Mouse (Mus musculus) R1 (cell line): ENCODE measurements around the gene Rimbp2.
A peak's percentile ranks its signal among the peaks of the same experiment; 100 is the strongest.

ENCODE experiments used
- DNase-seq: peaks from one replicate; pipeline ENCODE4 v3.0.0-alpha.2; 2018; ENCODE audit warnings: low read depth, low spot score

Rimbp2 gene

DNA sequence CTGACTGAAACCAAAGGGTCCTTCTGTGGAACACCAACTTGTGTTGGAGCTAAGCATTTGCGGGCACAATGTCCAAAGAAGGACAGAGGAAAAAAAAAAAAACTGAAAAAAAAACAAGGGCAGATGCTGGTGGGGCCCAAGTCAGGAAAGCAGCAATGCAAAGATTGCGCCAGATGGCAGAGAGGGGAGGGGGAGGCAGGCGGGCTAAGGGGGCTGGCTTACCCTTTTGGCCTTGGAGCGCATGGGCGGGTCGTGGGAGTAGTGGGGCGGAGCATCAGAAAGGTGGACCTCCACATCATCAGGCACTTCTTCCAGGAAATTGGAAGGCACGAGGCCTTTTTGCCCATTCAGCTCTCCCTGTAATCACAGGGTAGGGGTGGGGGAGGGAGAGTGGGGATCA lies 192.2 kb downstream of the Rimbp2 start:
- DNase-seq: no peak

DNA sequence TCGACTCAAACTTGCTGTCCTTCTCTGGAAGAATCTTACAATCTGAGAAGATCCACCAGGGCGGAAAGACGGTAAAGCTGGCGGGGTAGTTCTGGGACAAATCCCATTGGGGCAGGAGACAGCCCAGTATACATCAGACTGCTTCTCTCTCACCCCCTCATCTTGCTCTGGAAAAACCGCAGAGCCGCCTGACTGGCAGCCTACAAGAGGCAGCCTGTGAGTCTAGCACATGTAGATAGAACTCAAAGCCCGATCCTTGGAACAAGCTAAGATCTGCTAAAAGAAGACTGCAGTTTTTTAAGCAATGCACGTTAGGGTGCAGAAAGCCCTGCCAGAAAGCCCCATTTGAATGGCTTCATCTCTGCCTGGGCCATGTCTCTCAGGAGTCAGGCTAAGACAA lies 207.0 kb downstream of the Rimbp2 start:
- no peak for DNase-seq

DNA sequence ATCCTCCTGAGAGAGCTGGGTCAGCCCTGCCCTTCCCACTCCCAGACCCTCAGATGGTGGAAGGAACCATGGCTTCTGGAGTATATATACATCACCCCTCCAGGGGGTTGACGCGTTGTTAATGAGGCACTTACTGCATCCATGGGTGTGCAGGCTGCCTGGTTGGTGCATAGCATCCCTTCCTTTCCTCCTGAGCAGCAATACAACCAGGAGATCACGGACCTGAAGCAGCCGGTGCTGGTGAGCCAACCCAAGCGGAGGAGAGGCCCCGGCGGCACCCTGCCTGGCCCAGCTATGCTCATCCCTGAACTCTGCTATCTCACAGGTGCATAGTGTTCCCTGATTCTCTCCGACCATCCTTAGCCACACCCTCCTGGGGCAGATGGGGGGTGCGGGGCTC lies 208.1 kb downstream of the Rimbp2 start:
- no peak for DNase-seq

DNA sequence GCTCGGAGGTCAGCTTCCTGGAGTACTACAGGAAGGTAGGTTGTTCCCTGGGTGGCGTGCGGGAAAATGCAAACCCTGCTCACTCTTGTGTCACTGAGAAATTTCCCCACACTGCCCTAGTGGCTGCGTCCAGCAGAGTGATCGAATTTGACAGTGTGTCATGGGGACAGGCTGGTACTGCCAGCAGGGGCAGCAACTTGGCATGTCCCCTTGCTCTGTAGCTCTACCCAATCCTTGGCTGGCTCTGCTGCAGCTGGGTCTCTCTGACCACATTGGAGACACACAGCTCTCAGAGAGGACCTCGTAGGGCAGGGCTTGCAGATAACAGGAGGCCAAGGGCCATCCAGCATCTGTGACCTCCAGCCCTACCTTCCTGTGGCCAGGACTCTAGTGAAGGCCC lies 208.9 kb downstream of the Rimbp2 start:
- no peak for DNase-seq

DNA sequence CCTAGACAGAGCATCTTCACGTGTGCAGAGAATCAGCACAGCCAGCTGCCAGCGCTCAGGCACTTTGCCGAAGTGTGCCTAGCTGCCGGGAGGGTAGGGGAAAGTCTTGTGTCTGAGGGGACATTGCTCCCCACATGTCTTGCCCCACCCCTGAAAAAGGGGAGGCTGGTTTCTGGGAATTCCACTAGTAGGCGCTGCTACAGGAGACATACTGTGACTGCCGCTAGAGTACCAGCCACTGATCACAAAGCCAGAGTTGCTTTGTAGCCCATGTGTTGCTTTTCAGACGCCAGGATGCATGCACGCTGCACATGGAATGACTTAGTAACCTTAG lies 213.5 kb downstream of the Rimbp2 start:
- DNase-seq: peak; percentile 55

DNA sequence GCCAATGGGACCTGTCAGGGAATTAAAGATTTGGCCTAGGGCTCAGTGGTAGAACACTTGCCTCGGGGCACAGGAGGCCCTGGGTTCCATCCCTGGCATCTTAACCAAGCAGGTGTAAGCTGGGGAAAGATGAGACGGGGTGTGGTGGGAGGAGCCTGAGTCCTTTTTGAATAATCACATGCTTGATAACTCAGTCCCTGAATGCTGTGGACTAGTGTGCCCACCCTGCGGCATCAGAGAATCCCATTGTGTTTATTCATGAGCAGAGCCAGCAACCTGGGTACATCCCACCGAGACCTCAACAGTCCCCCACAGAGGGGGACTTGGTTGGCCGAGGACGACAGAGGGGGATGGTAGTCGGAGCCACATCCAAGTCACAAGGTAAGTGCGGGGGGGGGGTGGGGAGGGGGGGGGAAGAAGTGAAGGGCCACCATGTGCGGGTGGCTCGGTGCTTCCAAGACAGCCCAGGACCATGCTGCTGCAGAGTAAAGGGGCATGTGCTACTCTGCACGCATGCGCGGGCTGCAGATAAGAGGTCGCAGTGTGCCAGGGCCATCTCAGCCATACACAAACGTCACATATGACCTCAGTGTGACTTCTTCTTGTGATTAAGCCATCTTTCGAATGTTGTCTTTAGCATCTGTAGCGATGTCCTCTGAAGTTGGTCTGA lies 214.0 kb downstream of the Rimbp2 start:
- DNase-seq: no peak

DNA sequence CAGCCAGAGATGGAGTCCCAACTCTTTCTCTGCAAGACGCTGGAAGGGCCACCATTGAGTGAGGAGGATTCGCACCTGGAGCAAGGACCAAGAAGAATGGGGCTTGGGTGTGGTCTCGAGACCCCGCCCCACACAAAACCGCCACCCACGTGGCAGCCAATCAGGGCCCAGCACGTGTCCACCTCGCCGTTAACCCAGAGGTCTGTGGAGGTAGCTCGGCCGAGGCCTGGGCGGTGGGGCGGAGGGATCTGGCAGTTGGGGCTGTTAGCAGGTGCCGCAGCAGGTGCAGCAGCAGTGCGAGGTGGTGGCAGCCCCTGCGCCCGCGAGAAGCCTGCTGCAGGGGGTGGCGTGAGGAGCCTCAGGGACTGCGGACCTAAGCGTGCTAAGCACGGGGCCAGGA lies 217.4 kb downstream of the Rimbp2 start:
- DNase-seq: peak; percentile 40

DNA sequence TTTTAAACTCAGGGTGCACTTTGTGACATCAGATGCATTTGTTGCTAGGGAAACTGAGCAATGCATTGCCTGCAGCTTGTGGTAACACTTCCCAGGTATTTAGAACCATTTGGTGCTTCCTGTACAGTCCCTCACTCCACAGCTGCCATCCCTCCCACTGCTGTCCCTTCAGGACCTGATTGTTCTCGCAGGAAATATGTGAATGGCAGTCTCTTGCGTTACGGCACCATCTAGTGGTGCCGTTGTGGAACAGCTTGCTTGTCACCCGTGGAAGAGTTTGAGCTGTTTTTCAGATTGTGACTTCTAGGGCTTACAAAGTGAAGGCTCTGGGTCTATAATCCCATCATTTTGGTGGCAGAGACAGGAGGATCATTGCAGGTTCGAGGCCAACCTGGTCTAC lies 219.3 kb downstream of the Rimbp2 start:
- DNase-seq: peak; percentile 89

DNA sequence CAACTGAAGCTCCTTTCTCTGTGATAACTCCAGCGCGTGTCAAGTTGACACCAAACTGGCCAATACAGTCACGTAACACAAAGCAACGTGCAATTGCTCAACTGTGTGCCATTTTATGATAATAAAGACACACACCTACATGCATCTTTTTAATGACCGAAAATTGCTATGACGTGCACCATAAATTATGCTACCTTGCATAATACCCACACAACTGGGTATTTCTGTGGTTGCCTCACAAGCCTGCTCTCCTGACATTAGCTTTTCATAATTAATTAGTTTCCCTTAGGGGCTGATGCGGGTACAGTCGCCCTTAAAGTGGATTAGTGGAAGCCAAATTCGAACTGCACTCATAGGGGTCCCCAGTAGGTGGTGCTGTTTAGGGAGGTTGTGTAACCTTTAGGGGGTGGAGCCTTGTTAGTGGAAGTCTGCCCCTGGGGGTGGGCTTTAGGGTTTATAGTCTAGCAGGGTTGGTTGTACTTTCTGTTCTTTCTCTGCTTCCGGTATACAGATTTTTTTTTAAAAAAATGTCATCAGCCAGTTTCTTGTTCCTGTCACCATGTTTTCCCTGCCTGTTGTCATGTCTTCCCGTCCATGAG lies 220.8 kb downstream of the Rimbp2 start:
- DNase-seq: peak; percentile 93

DNA sequence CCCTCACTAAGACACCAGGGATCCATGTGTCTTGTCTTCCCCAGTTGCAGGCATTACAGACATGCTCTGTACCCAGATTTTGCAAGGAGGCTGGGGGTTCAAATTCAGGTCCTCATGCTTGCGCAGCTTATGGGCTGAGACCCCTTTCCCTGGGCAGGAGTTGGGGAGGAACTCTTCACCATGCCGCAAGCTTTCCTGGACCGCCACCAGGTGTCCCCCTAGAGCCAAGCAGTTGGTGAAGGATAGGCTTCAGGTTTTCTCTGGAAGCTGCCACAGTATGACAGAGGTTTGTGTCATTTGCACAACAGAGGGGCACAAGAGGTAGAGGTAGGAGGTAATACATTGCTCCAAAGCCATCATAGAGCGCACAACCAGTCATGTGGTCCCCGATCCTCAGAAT lies 222.7 kb downstream of the Rimbp2 start:
- peak; percentile 80 for DNase-seq

DNA sequence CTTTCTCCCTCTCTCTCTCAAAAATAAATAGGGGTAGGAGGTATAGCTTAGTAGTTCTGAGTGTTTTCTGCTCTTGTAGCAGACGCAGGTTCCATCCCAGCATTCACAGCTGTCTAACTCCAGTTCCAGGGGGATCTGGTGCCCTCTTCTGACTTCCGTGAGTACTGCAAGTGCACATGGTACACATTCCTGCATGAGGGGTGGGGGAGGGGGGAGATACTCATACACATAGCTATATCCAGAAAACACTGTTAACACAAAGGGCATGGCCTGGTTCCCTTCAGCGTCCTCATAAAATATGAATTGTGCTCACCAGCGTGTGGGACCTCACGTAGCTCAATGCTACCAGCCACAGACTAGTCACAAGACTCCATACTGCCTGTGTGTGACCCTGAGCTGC lies 223.9 kb downstream of the Rimbp2 start:
- peak; percentile 86 for DNase-seq

DNA sequence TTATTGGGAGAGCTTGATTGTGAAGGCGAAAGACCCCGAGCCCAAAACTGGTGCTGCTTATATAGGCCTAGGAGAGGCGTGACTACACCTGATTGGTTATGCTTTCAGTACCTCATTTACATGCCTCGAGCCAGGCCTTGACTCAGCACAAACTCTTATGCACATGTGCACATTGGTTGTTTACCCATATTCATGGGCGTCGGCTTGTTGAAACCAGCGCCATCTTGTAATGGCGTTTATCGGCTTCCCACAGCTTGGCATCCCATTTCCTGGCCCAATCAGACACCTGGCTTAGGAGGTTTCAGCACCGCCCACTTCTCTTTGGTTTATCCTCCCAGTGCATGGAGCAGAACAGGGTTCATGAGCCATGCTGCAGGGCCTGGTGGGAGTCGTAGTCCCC lies 232.8 kb downstream of the Rimbp2 start:
- DNase-seq: peak; percentile 69

DNA sequence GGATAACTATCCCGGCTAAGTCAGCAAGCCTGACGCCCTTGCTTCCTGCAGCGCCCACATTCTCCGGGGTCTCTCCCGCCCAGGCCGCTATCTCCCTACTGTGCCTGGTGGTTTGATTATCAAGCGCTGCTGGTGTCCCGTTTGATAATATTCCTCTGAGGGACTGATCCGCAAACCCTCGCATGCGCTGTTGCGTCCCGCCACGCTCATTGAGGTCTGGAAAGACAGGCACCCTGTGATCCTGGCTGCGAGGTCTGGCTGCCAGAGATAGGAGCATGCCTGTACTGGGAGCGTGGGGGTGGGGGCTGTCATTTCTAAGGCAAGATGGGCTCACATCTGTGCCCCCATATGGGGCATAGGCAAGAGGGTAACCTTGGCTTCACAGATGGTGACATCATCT lies 238.1 kb downstream of the Rimbp2 start:
- no peak for DNase-seq

DNA sequence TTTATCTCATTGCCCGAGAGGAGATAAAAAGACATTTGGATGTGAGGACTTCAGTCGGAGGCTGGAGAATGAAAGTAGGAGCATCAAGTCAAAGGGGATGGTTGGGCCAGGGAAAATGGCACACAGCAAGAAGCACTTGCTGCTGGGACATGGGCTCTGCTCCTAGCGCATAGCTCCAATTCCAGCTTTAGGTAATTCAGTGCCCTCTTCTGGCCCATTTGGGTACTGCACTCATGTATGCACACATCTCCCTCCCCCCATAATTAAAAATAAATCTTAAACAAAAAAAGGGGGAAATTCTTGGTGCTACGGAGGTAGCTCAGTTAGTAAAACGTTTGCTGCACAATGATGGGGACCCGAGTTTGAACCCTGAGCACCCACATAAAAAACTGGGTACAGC lies 241.4 kb downstream of the Rimbp2 start:
- DNase-seq: peak; percentile 85

DNA sequence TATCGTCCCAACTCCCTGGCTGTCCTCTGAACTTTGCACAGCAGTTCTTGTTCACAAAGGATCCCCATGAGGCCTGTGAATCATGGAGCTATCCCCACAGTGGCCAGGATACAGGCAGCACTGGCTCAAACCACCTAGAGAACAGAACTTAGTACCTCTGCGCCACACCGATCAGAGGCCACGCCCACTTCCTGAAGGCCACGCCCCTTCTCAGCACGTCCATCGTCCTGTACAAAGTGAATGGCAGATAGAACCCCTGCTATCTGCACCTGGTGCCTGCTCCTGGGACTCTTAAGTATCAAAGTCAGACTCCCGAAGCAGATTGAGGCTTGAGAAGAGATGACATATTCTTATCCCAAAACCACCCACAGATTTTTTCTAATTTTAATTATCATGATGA lies 242.7 kb downstream of the Rimbp2 start:
- DNase-seq: peak; percentile 80

DNA sequence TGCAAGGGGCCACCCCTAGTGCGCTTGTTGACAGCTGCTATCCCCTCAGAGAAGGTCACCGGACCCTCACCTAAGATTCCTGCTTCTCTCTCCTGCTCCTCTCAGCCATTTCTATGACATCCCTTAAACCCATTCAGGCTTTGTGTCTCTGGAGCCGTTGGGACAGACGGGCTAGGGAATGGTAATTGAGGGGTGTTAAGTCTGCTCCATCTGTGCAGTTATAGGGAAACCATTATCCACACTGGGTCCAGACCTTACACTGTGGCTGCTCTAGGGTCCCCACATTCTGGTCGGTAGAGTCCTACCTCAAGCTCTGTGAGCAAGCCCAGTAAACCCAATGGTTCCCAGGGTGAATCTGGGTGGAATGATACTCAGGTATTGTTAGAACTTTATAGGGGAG lies 244.4 kb downstream of the Rimbp2 start:
- no peak for DNase-seq
